Mouse (Mus musculus) lung, postnatal 36 days (tissue): ENCODE results near the gene Trir.

Experiments
- DNase-seq: peaks from one replicate; pipeline ENCODE4 v3.0.0; 2022; ENCODE audit warnings: mixed read lengths

Trir gene

DNA sequence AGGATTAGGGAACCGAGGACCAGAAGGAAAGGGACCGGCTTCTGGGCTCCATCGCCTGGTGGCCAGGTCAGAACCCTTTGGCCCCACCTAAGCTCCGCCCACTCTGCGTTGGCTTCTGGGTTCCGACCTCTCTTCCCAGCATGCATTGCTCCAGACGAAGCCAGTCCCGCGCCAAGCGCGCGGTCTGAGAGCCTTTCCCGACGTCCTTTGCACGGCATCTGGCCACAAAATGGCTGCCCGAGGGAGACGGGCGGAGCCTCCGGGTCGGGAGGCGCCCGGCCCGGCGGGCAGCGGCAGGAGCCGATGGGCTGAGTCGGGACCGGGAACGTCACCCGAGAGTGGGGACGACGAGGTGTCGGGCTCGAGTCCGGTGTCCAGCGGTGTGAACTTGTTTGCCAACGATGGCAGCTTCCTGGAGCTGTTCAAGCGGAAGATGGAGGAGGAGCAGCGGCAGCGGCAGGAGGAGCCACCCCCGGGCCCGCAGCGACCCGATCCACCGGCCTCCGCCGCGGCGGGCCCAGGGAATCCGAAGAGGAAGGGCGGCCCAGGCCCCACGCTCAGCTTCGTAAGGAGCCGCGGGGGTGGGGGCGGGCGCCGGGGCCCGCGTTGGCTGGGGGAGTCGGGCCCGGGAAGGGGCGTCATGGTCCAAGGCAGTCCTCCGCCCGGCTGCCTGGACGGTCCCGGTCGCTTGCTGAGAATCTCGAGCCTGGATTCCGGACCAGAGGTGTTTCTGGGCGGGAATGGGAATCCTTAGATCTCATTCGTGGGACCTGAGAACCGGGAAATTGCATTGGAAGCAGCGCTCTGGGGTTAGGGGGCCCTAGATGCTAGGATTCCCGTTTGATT lies at the start of gene Trir:
Gene Trir, plus strand, starts transcription at position 154 of the 846 bp plus-strand sequence.
- DNase-seq, result peak; percentile 99

DNA sequence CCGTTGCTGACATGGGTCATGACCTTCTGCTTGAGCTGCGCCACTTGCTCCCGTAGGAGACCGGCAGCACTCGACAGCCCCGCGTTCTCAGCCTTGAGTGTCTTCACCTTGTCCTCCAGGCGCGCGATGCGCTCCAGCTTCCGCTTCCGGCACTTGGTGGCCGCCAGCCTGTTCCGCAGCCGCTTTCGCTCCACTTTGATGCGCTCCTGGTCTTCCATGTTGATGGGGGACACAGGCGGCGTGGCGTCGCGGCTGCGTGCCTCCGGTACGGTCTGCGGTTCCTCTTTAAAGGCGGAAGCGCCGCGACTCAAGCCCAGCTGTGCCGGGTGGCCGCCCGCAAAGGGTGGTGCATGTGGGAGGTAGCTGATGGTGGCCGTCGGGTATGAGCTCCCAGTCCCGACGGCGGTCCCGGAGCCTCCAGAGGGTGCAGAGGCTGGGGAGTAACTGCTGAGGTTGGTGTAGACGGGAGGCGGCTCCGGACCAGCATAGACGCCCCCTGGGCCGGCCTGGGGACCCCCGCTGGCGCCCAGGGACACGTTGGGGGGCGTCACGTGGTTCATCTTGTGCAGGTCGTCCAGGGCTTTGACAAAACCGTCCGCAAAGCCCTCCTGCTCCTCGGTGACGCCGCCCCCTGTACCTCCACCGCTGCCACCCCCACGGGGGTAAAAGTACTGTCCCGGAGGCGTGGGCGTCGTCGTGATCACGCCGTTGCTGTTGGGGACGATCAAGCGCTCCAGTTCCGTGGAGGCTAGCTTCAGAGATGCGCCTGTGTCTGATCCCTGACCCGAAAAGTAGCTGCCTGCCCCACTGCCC lies 49.0 kb upstream of the Trir start:
- peak; percentile 82 for DNase-seq

DNA sequence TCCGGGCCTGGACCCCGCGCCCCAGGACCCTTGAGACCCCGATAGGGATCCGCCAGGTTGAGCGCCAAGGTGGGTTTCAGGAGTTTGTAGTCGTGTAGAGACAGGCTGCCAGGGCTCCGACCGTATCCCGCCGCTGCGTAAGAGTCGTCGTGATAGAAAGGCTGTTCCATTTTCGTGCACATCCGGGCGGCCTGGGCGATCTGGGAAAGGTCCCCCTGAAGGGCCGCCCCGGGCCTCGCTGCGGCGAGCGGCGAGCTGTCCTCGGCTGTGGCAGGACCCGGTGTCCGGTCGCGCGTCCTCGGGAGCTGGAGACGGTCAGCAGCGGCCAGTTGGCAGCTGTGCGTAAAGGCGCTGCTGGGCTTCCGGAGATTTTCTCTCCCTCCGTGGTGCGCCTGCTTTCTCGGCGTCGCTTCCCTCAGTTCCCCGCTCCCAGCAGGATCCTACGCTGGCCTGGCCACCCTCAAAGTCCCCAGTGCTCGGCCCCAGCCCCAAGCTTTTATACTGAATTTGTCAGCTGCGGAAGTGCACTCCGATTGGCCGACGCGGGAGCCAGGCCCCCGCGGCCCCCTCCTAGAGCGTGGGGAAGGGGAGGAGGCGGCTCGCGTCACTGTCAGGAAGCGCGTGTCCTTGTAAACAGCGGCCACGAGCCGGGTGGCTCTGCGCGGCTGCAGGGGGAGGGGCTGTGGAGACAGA lies 48.2 kb upstream of the Trir start, which contains the start of gene Junb:
Gene Junb, minus strand, starts transcription at position 471 of the 693 bp plus-strand sequence.
- peak; percentile 98 for DNase-seq

DNA sequence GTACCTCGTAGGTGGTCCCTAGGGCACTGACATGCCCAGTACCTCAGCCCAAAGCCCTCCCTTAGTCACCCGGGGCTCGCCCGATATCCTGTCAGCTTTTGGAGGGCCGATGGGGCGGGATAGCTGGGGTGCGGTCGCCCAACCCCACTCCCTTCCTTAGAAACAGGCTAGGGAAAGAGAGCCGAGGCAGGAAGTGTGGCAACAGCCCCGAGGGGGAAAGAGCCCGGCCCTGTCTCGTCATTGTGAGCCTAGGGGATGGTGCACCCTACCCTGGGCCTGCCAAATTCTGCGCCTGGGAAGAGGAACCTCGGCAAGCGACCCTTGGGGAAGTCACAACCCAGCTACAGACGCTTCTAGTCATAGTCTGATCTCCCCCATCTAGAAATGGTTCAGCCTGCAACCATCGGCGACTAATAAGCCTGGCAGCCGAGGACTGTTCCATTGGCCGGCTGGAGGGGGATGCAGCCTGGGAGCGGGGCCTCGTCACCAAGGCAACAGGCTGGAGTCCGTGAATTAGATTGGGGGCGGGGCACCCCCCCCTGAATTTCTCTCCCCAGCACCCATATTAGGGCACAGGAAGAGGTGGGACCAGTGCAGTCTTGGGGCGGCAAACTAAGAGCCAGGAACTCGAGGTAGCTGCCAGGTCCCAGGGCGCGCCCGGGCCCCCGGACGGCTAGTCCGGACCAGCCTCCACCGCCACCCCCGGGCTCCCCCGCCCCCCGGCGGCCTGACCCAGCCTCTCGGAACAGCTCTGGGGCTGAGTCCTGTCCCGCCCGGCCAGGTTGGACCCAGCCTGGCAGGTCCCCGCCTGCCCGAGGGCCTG lies 46.8 kb upstream of the Trir start:
- peak; percentile 98 for DNase-seq

DNA sequence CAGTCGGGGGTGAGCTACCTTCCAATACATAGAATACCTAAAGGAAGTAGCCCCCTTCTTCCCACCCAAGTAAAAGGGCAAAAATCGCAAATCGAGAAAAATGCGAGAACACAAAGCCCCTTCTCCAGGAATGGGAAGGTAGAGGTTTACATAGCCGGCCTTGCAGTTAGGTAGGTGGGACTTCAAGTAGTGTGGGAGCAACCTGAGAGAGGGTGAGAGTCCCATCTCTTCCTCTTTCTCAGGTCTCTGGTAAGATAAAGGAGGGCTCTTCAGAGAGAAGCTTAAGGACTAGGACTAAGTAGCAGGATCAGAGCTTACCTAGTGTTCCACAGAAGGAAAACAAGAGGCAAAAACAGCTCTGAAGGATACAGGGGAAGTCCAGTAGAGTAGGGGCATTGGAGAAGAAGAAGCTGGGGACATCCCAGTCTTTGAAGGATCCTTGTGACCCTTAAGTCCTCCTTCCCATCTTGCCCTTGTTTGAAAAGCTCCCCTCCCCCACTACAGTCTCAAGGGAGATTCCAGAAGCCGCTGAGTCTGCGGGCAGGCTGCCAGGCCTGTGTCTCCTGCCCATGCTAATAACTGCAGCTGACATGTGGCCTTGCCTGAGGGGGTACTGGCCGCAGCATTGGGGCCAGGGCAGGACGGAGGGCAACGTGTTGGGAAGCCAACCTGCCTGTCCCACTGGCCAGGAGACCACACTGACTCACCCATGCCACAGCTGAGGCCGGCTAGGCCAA lies 45.8 kb upstream of the Trir start:
- DNase-seq, result peak; percentile 95

DNA sequence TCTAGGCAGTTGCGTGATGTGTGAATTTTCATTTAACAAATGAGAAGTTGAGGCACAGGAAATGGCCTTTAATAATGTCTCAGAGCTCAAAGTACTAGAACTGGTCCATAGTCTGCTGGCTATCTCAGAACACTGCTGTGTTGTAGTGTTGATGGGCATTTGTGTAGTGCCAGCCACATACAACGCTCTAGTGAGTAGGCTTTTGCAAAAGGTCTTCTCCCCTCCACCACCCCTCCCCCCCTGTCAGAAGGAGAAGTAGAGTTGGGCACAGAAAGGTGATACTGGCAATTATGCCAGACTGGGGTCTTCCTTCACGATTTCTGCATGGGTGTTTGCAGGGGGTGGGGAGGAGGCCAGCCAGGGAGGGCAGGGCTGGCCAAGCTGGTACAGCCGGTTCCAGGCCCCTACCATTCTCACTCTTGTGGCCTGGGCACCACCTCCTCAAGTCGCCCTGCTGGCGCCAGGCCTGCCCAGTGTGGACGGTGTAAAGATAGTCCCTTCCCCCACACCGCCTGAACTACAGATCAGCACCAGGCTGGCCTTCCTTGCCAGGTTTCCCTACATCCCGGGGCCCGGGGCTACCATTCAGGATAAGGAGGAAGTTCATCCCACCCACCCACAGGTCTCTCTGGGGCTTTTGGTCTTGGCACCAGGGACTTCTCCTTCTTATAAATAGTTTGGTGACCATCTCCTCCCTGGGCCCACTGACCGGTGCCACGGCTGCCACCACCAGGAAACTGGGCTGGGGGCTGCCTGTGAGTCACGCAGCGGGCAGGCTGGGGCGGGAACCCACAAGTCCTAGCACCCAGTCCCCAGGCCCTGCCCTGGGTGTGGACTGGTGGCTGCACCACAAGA lies 44.8 kb upstream of the Trir start:
- DNase-seq, result peak; percentile 84

DNA sequence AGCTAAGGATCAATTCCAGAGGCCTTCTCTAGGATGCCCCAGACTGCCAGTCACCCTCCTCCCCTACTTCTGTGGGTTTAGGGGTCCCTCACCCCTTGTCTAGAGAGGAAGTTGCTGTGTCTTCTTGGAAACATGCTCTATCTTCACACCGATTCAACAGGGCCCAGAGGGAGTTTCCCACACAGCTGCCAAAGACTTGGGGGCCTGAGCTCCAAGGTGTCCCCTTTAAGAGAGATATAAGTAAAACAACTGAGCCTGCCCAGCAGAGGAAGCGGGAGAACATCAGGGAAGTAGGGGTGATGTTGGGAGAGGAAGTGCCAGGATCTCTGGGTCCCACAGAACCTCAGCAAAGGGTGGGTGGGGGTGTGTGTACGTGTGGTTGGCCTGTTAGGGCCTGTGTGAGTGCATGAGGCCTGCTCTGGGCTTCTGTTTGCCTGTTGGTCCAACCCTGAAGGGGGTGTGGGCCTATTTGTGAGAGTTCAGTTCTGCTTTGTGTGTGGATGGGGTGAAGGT lies 44.1 kb upstream of the Trir start:
- peak; percentile 50 for DNase-seq

DNA sequence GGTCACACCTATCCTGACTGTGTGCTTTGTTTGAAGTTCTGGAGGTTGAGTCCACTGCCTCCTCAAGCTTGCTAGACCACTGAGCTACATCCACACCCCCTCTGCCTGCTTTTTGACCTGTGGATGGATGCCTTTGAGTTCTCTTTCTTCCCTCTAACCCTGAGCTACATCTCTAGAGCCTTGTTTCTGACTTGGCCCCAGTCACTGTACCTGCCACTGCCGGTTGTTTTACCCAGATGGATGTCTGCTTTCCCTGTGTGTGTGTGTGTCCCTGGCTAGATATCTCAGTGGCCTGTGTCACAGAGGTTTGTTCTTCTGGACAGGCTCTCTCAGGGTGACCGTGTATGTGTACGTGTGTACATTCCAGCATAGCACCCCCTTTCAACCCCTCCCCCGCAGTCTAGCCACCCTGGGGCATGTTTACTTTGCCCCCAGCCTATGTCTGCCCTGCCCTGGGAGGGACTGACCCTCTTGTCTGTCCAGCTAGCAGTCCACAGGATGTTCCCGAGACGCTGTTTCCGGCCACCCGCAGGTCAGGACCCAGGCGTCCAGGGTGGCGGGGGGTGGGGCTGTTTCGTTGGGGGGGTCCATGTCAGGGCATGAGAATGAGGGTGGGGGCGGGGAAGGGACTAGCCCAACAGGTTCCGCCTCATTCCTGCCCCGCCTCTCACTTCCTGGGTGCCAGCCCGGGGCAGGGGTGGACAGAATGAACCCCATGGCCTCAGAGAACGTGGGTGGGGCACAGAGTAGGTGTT lies 42.2 kb upstream of the Trir start:
- peak; percentile 85 for DNase-seq

DNA sequence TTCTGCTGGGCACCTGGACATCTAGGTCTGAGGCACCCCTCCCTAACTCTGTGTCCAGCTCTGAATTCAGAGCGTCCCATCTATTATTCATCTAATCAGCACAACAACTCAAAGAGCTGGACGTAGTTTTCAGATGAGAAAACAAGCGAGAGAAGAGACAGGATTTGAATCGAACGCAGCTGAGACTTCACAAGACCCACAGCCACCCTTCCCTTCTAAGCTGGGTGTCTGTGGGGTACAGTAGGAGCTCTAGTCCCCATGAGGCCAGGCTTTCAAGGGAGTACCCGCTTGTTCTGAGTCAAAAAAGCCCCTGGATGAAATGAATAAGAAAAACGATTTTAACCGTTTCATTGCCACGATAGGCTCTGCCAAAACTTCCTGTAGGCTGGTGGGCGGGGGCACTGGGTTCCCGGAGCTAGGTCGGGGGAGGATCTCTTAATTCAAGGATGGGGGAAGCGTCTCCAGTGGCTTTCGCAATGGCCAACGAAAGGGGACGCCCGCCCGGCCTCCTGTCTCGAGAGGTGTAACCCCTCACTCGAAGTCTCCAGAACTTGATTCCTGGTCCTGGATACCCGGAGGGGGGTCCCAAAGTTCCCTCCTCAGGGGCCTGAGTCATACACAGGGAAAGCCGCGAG lies 41.5 kb upstream of the Trir start:
- peak; percentile 63 for DNase-seq

DNA sequence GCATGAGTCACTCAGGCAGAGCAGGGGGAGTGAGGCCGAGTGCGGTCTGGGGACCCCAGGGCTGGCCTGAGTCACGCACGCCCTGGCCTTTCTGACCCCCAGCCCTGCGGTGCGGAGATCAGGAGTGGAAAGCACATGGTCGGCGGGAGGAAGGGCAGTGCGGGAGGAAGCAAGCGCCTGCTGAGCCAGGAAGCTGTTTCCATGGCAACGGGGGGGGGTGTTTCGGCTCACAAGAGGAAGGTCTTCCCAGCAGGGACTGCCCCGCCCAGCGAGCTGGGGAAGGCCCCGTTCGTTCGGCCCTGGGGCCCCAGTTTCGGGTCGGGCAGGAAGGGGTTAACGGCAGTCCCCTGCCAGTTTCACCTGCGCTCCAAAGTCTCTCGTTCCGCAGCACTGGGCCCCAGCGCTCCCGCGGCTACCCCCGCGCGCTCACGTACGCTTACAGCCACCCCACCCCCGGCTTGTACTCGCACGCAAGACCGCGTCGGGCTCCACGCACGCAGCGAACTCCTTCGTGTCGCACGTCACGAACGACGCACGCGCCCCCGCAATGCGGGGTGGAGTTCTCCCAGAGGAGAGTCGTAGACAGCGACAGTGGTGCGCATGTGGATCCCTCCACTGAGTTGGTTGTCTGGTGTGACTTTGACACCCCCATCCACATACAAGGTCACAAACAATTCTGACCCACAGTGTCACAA lies 40.8 kb upstream of the Trir start:
- DNase-seq, result peak; percentile 97

DNA sequence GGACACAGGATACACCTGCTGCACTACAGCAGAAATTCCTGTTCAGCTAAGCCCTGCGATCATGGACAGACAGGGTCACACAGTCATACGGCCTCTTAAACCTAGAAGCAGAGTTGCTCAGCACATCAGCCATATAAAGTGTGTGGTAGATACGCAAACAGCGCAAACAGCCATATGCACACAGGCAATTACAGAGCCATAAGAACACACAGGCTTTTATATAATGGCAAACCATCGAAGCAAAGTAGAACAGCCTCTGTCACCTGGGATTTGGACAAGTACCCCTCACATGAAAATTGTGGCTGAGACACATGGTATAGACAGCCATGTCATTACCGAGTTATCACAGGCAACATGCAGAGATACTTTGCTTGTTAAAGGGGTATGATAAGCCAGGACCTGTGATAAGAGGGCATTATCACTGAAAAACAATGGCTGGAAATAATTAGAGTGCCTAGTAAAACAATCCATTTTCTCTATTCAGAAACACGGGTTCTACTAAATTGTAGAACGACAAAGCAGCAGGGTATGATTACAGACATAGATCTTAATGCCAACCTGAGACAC lies 40.2 kb upstream of the Trir start:
- DNase-seq, result no peak

DNA sequence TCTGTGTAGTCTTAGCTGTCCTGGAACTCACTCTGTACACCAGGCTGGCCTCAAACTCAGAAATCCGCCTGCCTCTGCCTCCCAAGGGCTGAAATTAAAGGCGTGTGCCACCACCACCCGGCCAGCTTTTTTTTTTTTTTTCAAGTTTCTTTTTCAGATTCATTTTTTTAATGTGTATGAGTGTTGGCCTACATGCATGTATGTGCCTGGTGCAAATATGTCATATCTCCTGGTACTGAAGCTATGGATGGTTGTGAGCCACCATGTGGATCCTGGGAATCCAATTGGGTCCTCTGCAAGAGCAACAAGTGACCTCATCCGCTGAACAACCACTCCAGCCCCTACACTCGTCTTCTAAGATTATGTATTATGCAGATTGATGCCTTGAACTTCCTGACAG lies 39.2 kb upstream of the Trir start:
- DNase-seq, result no peak

DNA sequence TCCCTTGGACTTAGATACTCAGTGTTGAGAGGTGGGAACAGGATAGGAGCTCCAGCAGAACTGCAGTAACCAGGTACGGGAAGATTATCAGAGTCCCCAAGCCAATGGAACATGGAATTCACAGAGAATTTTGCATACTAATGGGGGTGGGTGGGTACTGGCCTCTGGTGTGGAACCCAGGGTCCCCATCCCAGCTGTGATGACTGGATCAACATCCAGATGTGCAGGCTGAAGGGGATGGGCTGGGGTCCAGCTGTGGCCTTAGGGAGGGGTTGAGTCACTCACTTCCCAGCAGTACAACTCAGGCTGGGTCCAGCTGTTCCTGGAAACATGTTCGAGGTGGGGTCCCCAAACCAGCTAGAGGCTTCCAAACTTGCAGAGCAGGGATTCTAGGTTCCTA lies 38.7 kb upstream of the Trir start:
- DNase-seq, result no peak

DNA sequence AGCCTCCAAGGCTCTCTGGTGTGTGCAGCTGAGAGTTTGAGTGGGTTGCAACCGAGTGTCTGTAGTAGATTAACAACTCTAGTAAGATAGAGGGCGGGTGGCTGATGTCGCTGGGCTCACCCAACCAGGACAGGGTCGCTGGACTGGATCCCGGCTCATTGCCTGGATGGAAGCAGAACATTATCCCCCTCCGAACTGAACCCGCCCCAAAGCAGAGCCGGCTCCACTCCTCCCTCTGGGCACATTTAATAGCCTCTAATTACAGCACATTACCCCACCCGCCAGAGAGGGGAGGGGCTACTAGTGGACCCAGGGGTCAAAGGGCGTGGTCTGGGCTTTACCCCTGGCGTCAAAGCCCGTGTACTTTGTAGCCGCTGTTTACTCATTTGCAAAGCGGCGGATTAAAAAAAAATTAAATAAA lies 37.3 kb upstream of the Trir start:
- peak; percentile 78 for DNase-seq

DNA sequence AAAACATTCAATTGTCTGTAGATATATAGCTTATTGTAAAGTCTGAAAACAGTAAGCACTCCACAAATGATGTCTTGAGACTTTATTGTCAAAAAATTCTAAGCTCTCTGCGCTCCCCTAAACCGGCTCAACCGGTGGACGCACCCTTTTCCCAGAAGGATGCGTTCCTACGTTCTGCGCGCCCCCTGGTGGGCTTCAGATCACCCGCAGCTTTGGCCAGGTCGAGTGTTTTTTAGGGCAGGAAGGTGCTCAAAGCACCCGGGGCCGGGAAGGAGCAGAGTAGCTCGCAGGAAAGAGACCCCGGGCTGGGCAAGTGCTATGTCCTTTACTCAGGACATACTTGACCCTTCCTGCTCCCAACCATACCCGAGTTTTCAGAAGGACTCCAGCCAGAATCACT lies 36.8 kb upstream of the Trir start:
- peak; percentile 98 for DNase-seq

DNA sequence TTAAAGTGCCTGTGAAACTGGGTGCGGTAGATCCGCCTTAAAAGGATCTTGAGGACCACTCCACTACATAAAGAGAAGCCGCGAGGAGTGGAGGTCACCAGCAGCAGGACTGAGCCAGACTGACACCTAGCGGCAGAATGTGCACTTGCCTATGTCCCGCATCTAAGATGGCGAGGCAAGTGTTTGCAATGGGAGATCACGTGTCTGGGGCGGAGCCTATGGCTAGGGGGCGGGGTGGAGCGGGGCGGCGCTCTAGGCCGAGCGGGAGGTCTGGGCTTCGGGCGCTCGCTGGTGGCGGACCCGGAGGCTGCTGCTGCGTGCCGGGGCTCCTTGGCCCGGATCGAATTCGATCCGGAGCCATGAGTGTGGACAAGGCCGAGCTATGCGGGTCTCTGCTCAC lies 36.3 kb upstream of the Trir start, which contains the start of gene Hook2:
Gene Hook2, plus strand, starts transcription at position 255 of the 400 bp plus-strand sequence.
- DNase-seq, result peak; percentile 99

DNA sequence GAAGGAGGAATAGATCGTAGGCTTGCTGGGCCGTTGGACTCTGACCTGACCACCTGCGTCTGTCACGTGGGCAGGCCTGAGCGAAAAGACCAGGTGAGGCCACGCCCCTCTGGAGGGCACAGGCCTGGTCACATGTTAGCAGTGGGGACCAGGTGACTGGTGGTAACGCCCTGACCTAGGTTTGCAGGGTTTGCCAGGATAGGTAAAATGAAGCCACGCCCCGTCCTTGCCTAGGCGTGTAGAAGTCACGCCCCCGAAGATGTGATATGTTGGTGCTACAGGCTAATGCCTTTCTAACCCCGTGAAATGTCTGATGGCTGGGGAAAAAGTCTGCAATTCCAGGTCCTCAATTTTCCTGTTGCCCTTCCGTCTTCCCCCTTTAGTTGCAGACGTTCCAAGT lies 35.8 kb upstream of the Trir start:
- DNase-seq, result peak; percentile 94

DNA sequence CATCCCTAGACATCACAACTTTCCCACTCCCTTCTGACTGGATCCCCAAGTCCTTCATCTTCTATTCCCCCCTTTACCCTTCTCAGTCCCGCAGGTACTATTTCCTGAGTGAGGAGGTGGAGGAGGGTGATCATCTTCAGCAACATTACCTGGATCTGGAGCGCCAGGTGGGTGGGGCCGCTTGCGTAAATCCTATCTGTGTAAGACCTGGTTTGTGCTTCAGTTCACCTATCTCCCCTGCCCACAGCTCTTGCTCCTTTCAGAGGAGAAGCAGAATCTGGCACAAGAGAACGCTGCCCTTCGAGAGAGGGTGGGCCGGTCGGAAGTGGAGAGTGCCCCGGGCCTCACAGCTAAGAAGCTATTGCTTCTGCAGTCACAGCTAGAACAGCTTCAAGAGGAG lies 32.2 kb upstream of the Trir start:
- no peak for DNase-seq
